Mouse (Mus musculus) cerebellum, adult 2 months (tissue): ENCODE measurements around the gene Gm128.

Experiments used
- CTCF ChIP-seq: fragments of 200-500 bp; IDR thresholded peaks from 2 replicates; pipeline ENCODE4 v1.5.1; 2011; ENCODE audit warnings: low read depth, mild to moderate bottlenecking, control low read depth, low read length, moderate library complexity, borderline replicate concordance; ENCODE audit not compliant: insufficient read depth
- POLR2A ChIP-seq: fragments of 200-500 bp; IDR thresholded peaks from 2 replicates; pipeline ENCODE4 v1.6.1; 2011; ENCODE audit warnings: low read length, control low read depth, borderline replicate concordance; ENCODE audit not compliant: insufficient read depth

DNA sequence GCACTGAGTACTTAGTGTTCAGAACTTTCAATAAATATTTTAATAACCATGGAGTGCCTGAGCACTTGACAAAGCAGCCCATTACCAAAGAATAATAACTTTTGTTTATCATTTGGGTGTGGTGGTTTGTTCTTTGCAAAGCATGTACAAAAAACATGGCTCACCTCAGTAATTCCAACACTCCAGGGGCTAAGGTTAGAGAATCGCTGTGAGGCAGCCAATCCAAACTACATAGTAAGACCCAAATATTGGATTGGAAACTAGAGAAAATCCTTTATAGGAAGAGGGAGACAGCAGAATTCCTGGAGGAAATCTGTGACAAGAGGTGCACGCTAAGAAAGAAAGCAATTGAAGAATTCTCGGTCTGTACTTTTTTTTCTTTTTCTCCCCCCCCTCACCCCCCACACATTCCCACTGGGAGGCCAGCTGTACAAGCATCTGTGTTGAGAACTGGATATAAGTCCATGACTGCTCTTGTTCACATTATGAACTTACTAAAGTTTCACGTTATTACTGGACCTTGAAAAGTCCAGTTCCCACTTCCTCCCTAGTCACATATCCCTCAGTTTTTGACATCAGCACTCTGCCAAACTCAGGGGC, 24.6 kb downstream of the Gm128 start:
- TF ChIP-seq CTCF (no peak), POLR2A (no peak)
